Comparison of ENCODE assay signal across 13 mouse cellular contexts in the genomic region with DNA sequence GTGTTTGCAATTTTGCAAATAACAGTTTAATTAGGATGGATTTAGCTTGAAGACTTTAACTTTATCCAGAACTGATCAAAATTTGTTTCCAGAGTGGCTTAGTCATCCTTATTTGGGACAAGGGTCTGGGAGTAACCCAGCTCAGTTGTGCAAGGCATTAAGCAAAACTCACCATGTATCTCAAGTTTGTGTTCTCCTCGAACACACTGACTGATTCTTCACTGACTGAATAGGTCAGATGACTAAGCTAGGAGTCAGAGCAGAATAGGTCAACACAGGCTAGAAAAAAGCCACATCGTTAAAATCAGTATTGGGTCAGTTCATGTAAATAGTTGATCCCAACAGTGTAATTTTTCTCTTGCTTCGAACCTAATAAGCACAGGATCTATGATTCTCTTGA.
"Had no signal": no experiment of that assay in that cellular context is flagged by ENCODE, and none has a peak within 500 bp of the region (broad histone marks: within the 10 kb centered on the region; RNA-seq: fewer than 3 reads in every experiment).

No protein-coding gene starts in this region.

- H3K36me3 ChIP-seq: midbrain, embryonic 10.5 days; midbrain, embryonic 13.5 days had no signal

- H3K4me3 ChIP-seq: left cerebral cortex, adult 2 months; megakaryocyte, embryonic 14.5 days; midbrain, embryonic 10.5 days; midbrain, embryonic 13.5 days had no signal

- H3K27me3 ChIP-seq: megakaryocyte, embryonic 14.5 days; midbrain, embryonic 13.5 days had no signal

- H3K4me2 ChIP-seq: liver, embryonic 11.5 days; lung, embryonic 14.5 days; midbrain, embryonic 13.5 days had no signal

- DNase-seq: kidney, postnatal 36 days; layer of hippocampus, postnatal 36 days; liver, postnatal 0 days; lung, embryonic 14.5 days; lung, postnatal 36 days; thymus, adult 2 months; thymus, postnatal 14 days; thymus, postnatal 4 days had no signal
